Mouse (Mus musculus) heart, embryonic 11.5 days (tissue): ENCODE measurements around the gene Zfyve21. TPM values are rescaled to one million over a fixed set of nuclear protein-coding genes. Genes with fewer than 3 reads are reported as not detected.

Experiments
- polyA plus RNA-seq: library from polyadenylated mRNA; unstranded; fragments of >200 nt; fragmentation: Nextera tagmentation; extraction: Ambion mirVana; gene quantifications from 2 replicates; pipeline ENCODE4 v1.2.1, GENCODE M21; 2014

Zfyve21 gene
- polyA plus RNA-seq, 1 experiment from 2014 or later, result 83.3 TPM

Other genes starting within 250 kb of the Zfyve21 start
- gene Mark3, start 239.6 kb upstream of the Zfyve21 start, polyA plus RNA-seq, result 45.7 and 47.7 TPM in 2 replicates
- 454 and 458 TPM in 2 replicates for gene Ckb, start 141.8 kb upstream of the Zfyve21 start, polyA plus RNA-seq
- gene Trmt61a, start 136.1 kb upstream of the Zfyve21 start, polyA plus RNA-seq, result 3.4 and 4.6 TPM in 2 replicates
- 41.8 and 42.8 TPM in 2 replicates for gene Bag5, start 100.9 kb upstream of the Zfyve21 start, polyA plus RNA-seq
- 50.0 and 51.3 TPM in 2 replicates for gene Apopt1, start 100.9 kb upstream of the Zfyve21 start, polyA plus RNA-seq
- gene Klc1, start 55.3 kb upstream of the Zfyve21 start, polyA plus RNA-seq, result 94.9 and 101 TPM in 2 replicates
- 7.9 and 8.8 TPM in 2 replicates for gene Xrcc3, start 297 bp upstream of the Zfyve21 start, polyA plus RNA-seq
- gene Ppp1r13b, start 93.9 kb downstream of the Zfyve21 start, polyA plus RNA-seq, result 15.8 and 16.5 TPM in 2 replicates
- 1,282 and 1,314 TPM in 2 replicates for gene Atp5mpl, start 152.8 kb downstream of the Zfyve21 start, polyA plus RNA-seq
- gene Tdrd9, start 157.4 kb downstream of the Zfyve21 start, polyA plus RNA-seq, result 0.23 and 0.31 TPM in 2 replicates
- 1.2 and 1.5 TPM in 2 replicates for gene Rd3l, start 167.1 kb downstream of the Zfyve21 start, polyA plus RNA-seq